Mouse (Mus musculus) kidney, embryonic 14.5 days (tissue): ENCODE measurements around the gene Cyp24a1. TPM values are rescaled to one million over a fixed set of nuclear protein-coding genes. Genes with fewer than 3 reads are reported as not detected.

Experiments used
- ATAC-seq: fragments of 200-750 bp; cut with Nextera tagmentation; 2 replicates; pipeline ENCODE4 v1.8.0; 2017; ENCODE audit warnings: moderate number of reproducible peaks, mild to moderate bottlenecking, moderate TSS enrichment, moderate library complexity; ENCODE audit not compliant: low FRiP score, low TSS enrichment
- H3K27ac ChIP-seq: fragments of 300-500 bp; sonication (generic); 2 replicates; pipeline ENCODE4 v1.5.1; 2014; ENCODE audit warnings: low read depth, mild to moderate bottlenecking, low read length, moderate library complexity, mixed read lengths
- H3K27me3 ChIP-seq: fragments of 300-500 bp; sonication (generic); 2 replicates; pipeline ENCODE4 v1.6.1; 2014; ENCODE audit warnings: mild to moderate bottlenecking, low read length; ENCODE audit not compliant: control insufficient read depth, insufficient read depth
- H3K36me3 ChIP-seq: fragments of 300-500 bp; sonication (generic); 2 replicates; pipeline ENCODE4 v1.6.1; 2014; ENCODE audit warnings: low read length, mixed read lengths; ENCODE audit not compliant: control insufficient read depth, insufficient read depth
- H3K4me1 ChIP-seq: fragments of 300-500 bp; sonication (generic); 2 replicates; pipeline ENCODE4 v1.6.1; 2014; ENCODE audit warnings: low read length, mixed read lengths; ENCODE audit not compliant: control insufficient read depth, insufficient read depth
- H3K4me2 ChIP-seq: fragments of 300-500 bp; sonication (generic); replicated peaks from 2 replicates; pipeline ENCODE4 v1.6.1; 2014; ENCODE audit warnings: low read depth, mild to moderate bottlenecking, low read length
- H3K4me3 ChIP-seq: fragments of 300-500 bp; sonication (generic); 2 replicates; pipeline ENCODE4 v1.5.1; 2014; ENCODE audit warnings: mild to moderate bottlenecking, low read length
- H3K9ac ChIP-seq: fragments of 300-500 bp; sonication (generic); 2 replicates; pipeline ENCODE4 v1.6.1; 2014; ENCODE audit warnings: low read depth, mild to moderate bottlenecking, low read length, moderate library complexity
- H3K9me3 ChIP-seq: fragments of 300-500 bp; sonication (generic); 2 replicates; pipeline ENCODE4 v1.6.1; 2016; ENCODE audit warnings: low read length; ENCODE audit not compliant: control insufficient read depth
- WGBS: fragments of 180-500 bp; shearing (Covaris S2); extraction: QIAGEN DNeasy Blood & Tissue Kit; methylation state at CpG from one replicate; pipeline ENCODE4 v1.1.7; 2014; 5-methylcytosine and 5-hydroxymethylcytosine counted together
- polyA plus RNA-seq: library from polyadenylated mRNA; unstranded; fragments of >200 nt; fragmentation: Nextera tagmentation; extraction: Ambion mirVana; gene quantifications from 2 replicates; pipeline ENCODE4 v1.2.1, GENCODE M21; 2014

Cyp24a1 gene
- polyA plus RNA-seq, 1 experiment from 2014 or later: 0.23 TPM

- no peaks in the 10 kb centered on the region for H3K9me3 ChIP-seq
- H3K36me3 ChIP-seq: no peaks in the 10 kb centered on the region
- no peak overlapping the region for H3K9ac ChIP-seq
- 67% methylated on average over 10 of the region's 10 CpGs for WGBS
- H3K4me1 ChIP-seq: no peaks in the 10 kb centered on the region
- no peak for ATAC-seq
- H3K27ac ChIP-seq: no peak overlapping the region
- H3K27me3 ChIP-seq: 0 out of 2 replicates have a peak, but pooled peaks cover 5% of the 10 kb centered on the region
- no peak overlapping the region for H3K4me3 ChIP-seq
- no peak overlapping the region for H3K4me2 ChIP-seq
Measured at GRCm38 (mm10) chr2:170482019-170482540, 14.9 kb downstream of the Cyp24a1 start.

- H3K9ac ChIP-seq: no peak overlapping the region
- H3K4me1 ChIP-seq: no peaks in the 10 kb centered on the region
- H3K36me3 ChIP-seq: no peaks in the 10 kb centered on the region
- H3K4me3 ChIP-seq: no peak overlapping the region
- no peak overlapping the region for H3K4me2 ChIP-seq
- WGBS: 84% methylated on average over 8 of the region's 8 CpGs
- no peaks in the 10 kb centered on the region for H3K27me3 ChIP-seq
- peaks cover 3% of the 10 kb centered on the region; the same call in 1 of the 2 replicates for H3K9me3 ChIP-seq
- no peak overlapping the region for H3K27ac ChIP-seq
- ATAC-seq: no peak
Measured at GRCm38 (mm10) chr2:170476643-170477042, 20.3 kb downstream of the Cyp24a1 start.

DNA sequence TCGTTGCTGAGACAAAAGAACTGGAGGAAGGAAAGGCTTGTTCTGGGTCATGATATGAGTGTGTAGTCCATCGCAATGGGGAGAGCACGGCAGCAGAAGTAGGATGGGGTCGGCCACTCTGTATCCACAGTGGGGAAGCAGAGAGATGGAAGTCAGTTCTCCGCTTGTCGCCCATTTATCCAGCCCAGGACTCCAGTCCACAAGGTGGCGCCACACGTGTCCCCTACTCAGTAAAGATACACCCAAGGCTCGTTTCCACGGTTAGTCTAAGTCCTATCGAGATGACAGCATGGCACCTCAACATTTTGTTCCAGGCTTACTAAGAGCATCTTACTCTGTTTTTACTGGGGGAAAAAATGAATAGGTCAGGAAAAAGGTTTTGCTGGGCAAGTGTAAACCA lies 20.7 kb downstream of the Cyp24a1 start:
- 85% methylated on average over 11 of the region's 11 CpGs for WGBS
- no peaks in the 10 kb centered on the region for H3K36me3 ChIP-seq
- no peak overlapping the region for H3K27ac ChIP-seq
- no peak overlapping the region for H3K4me2 ChIP-seq
- H3K4me1 ChIP-seq: no peaks in the 10 kb centered on the region
- ATAC-seq: no peak
- no peak overlapping the region for H3K4me3 ChIP-seq
- no peak overlapping the region for H3K9ac ChIP-seq
- H3K27me3 ChIP-seq: no peaks in the 10 kb centered on the region
- peaks cover 3% of the 10 kb centered on the region; the same call in 1 of the 2 replicates for H3K9me3 ChIP-seq

GRCm38 (mm10) chr2:170475164-170475563 lies 21.8 kb downstream of the Cyp24a1 start:
- Histone ChIP-seq H3K4me3 (no peak overlapping the region), H3K9me3 (peaks cover 3% of the 10 kb centered on the region; the same call in 1 of the 2 replicates), H3K4me1 (peaks cover 3% of the 10 kb centered on the region; the same call in 1 of the 2 replicates), H3K9ac (no peak overlapping the region), H3K27me3 (no peaks in the 10 kb centered on the region), H3K4me2 (no peak overlapping the region), H3K27ac (no peak overlapping the region), H3K36me3 (no peaks in the 10 kb centered on the region)
- ATAC-seq: peak; percentile 24; the same call in 1 of the 2 replicates
- WGBS: 69% methylated on average over 3 of the region's 3 CpGs

DNA sequence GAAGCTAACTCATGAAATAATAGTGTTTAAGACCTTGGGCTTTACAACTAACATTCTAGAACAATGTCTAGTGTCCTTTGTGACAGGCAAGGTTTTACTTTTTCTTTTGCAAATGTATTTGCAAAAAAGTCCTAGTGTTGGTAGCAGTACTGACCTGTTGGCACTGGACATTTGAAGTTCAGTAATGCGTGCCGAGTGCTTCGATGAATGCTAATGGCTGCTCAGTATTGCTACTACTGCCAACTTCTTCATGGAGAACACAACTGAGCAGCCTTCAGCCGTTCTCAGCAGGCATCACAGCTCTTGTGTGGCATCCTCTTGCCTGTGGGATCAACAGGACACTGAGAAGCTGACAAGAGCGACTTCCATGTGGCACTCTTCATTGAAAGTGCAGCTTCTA lies 22.8 kb downstream of the Cyp24a1 start:
- Histone ChIP-seq H3K9me3 (peaks cover 3% of the 10 kb centered on the region; the same call in 1 of the 2 replicates), H3K9ac (no peak overlapping the region), H3K4me3 (no peak overlapping the region), H3K27me3 (no peaks in the 10 kb centered on the region), H3K27ac (no peak overlapping the region), H3K36me3 (no peaks in the 10 kb centered on the region), H3K4me1 (peaks cover 9% of the 10 kb centered on the region; the same call in 1 of the 2 replicates), H3K4me2 (no peak overlapping the region)
- 95% methylated on average over 5 of the region's 5 CpGs for WGBS
- no peak for ATAC-seq

GRCm38 (mm10) chr2:170470591-170470990 lies 26.4 kb downstream of the Cyp24a1 start:
- no peak for ATAC-seq
- Histone ChIP-seq H3K4me3 (no peak overlapping the region), H3K27me3 (no peaks in the 10 kb centered on the region), H3K9ac (no peak overlapping the region), H3K4me2 (no peak overlapping the region), H3K36me3 (no peaks in the 10 kb centered on the region), H3K9me3 (peaks cover 3% of the 10 kb centered on the region; the same call in 1 of the 2 replicates), H3K4me1 (peaks cover 9% of the 10 kb centered on the region; the same call in 1 of the 2 replicates), H3K27ac (no peak overlapping the region)
- 80% methylated on average over 5 of the region's 5 CpGs for WGBS

DNA sequence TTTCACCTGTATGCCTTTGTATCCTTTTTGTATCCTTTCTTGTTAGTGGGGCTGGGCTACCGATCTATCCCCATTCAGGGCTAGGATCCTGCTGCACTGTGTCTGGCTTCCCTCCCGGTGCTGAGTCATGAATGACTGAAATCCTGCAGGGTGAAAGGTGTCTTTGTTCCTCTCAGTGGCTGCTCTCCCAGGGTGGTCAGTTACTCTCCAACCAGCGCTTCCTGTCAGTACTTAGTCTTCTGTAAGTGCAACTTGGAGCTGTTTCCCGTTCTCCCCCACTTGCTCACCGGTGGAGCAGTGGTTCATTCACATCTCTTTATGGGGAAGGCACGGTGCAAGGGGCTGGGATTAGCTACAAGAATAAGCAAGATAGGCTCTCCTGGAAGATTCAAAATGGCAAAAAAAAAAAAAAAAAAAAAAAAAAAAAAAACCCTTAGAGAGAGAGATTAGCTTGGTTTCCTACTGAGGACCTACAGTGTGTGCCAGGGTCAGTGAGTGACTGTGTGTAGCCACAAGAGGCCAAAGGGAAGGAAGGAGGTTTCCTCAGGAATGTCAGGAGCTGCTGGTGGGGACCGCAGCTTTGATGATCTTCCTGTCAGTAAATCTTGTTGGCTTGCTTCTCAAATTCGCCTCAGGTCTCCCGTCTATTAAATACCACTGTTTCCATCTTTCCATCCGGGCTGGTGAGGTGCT lies 27.2 kb downstream of the Cyp24a1 start:
- H3K27me3 ChIP-seq: no peaks in the 10 kb centered on the region
- no peak overlapping the region for H3K4me2 ChIP-seq
- H3K4me1 ChIP-seq: peaks cover 9% of the 10 kb centered on the region; the same call in 1 of the 2 replicates
- no peak overlapping the region for H3K27ac ChIP-seq
- ATAC-seq: peak; percentile 74; the same call in 1 of the 2 replicates
- WGBS: 2% methylated on average over 10 of the region's 10 CpGs
- no peak overlapping the region for H3K4me3 ChIP-seq
- H3K9me3 ChIP-seq: peaks cover 3% of the 10 kb centered on the region; the same call in 1 of the 2 replicates
- no peak overlapping the region for H3K9ac ChIP-seq
- H3K36me3 ChIP-seq: no peaks in the 10 kb centered on the region

DNA sequence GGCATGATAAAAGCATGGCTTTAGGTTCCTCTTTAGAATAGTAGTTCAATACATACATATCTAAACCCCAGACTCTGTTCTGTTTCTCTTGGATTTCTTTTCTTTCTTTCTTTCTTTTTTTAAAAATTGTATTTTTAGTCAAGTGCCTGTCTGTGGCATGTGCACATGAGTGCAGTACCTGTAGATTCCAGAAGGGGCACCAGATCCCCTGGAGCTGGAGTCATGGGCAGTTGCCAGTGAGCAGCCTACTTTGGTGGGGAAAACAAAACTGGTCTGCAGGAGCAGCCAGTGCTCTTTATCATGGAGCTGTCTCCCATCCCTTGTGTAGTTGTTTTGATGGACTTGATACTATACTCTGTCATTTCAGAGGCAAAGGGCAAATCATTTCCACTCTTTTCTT lies 28.9 kb downstream of the Cyp24a1 start:
- no peaks in the 10 kb centered on the region for H3K36me3 ChIP-seq
- no peak overlapping the region for H3K4me3 ChIP-seq
- no peaks in the 10 kb centered on the region for H3K9me3 ChIP-seq
- H3K27ac ChIP-seq: no peak overlapping the region
- H3K4me1 ChIP-seq: peaks cover 9% of the 10 kb centered on the region; the same call in 1 of the 2 replicates
- no peak overlapping the region for H3K9ac ChIP-seq
- no peak for ATAC-seq
- H3K4me2 ChIP-seq: no peak overlapping the region
- no peaks in the 10 kb centered on the region for H3K27me3 ChIP-seq

- Histone ChIP-seq H3K27ac (no peak overlapping the region), H3K27me3 (no peaks in the 10 kb centered on the region; the same call in 1 of the 2 replicates), H3K36me3 (no peaks in the 10 kb centered on the region), H3K4me3 (no peak overlapping the region), H3K4me2 (no peak overlapping the region), H3K9me3 (no peaks in the 10 kb centered on the region), H3K9ac (no peak overlapping the region), H3K4me1 (peaks cover 3% of the 10 kb centered on the region; the same call in 1 of the 2 replicates)
- WGBS: 54% methylated on average over 4 of the region's 4 CpGs
- ATAC-seq: no peak
Measured at GRCm38 (mm10) chr2:170464817-170465216, 32.1 kb downstream of the Cyp24a1 start.
